Mouse (Mus musculus) midbrain, embryonic 15.5 days (tissue): ENCODE measurements around the gene Capza2. TPM values are rescaled to one million over a fixed set of nuclear protein-coding genes. Genes with fewer than 3 reads are reported as not detected.

ENCODE experiments used
- ATAC-seq: fragments of 200-750 bp; cut with Nextera tagmentation; replicated peaks from 2 replicates; pipeline ENCODE4 v1.8.0; 2017; ENCODE audit warnings: moderate TSS enrichment
- H3K27ac ChIP-seq: fragments of 300-500 bp; sonication (generic); 2 replicates; pipeline ENCODE4 v1.5.1; 2015; ENCODE audit warnings: mild to moderate bottlenecking, inconsistent platforms
- H3K27me3 ChIP-seq: fragments of 300-500 bp; sonication (generic); replicated peaks from 2 replicates; pipeline ENCODE4 v1.6.1; 2015; ENCODE audit warnings: inconsistent platforms
- H3K36me3 ChIP-seq: fragments of 300-500 bp; sonication (generic); replicated peaks from 2 replicates; pipeline ENCODE4 v1.6.1; 2015; ENCODE audit warnings: inconsistent platforms
- H3K4me1 ChIP-seq: fragments of 300-500 bp; sonication (generic); 2 replicates; pipeline ENCODE4 v1.6.1; 2015; ENCODE audit warnings: inconsistent platforms
- H3K4me2 ChIP-seq: fragments of 300-500 bp; sonication (generic); 2 replicates; pipeline ENCODE4 v1.6.1; 2015; ENCODE audit warnings: inconsistent platforms, mild to moderate bottlenecking, moderate library complexity
- H3K4me3 ChIP-seq: fragments of 300-500 bp; sonication (generic); 2 replicates; pipeline ENCODE4 v1.5.1; 2015; ENCODE audit warnings: mild to moderate bottlenecking, inconsistent platforms
- H3K9ac ChIP-seq: fragments of 300-500 bp; sonication (generic); 2 replicates; pipeline ENCODE4 v1.6.1; 2015; ENCODE audit warnings: mild to moderate bottlenecking, inconsistent platforms
- H3K9me3 ChIP-seq: fragments of 300-500 bp; sonication (generic); 2 replicates; pipeline ENCODE4 v1.6.1; 2016; ENCODE audit warnings: inconsistent platforms
- WGBS: fragments of 180-500 bp; shearing (Covaris S2); methylation state at CpG from one replicate; pipeline ENCODE4 v1.1.7; 2015; ENCODE audit warnings: mixed read lengths; 5-methylcytosine and 5-hydroxymethylcytosine counted together
- polyA plus RNA-seq: library from polyadenylated mRNA; unstranded; fragments of >200 nt; fragmentation: Nextera tagmentation; extraction: Ambion mirVana; gene quantifications from 2 replicates; pipeline ENCODE4 v1.2.1, GENCODE M21; 2015

The Capza2 gene
- polyA plus RNA-seq, 1 experiment from 2014 or later: 224 TPM

DNA sequence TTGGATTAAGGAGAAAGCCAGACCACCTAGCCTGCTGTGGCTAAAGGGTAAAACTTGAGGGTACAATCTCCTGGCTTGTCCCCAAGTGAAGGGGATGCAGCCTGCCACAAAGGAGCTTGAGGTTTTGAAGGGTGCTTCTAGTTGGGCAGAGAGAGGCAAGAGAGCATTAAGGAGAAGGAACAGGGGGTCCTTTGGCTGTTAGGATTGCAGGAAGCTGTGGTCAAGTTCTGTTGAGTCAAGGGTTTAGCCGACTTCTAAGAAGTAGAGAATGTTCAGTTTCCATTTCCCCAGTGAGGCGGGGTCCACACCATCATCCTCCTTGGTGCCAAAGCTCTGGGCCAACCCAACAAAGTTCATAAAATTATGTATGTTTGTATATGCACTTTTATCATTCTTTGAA lies 19.0 kb downstream of the Capza2 start:
- H3K4me3 ChIP-seq: no peak overlapping the region
- 92% methylated on average over 2 of the region's 2 CpGs for WGBS
- no peak for ATAC-seq

DNA sequence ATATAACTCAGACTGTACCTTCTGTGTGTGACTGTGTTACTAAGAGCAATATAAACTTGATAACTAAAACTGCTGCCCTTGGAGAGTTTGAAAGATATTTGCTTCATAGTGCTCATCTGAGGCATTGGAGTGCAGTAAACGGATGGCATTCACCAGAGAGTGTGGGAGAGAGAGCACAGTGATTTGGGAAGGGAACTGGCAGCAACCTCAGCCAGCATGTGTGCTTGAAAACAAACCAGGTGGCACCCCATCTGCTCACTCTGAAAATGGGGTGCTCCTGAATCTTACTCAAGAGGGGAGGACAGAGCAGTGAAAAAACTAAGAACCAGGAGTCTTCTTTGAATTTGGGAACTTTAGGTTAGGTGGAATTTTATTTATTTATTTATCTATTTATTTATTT lies 21.3 kb downstream of the Capza2 start:
- no peak for ATAC-seq
- no peak overlapping the region for H3K4me3 ChIP-seq
- H3K27ac ChIP-seq: no peak overlapping the region
- H3K9me3 ChIP-seq: no peaks in the 10 kb centered on the region
- H3K9ac ChIP-seq: no peak overlapping the region
- no peaks in the 10 kb centered on the region for H3K4me1 ChIP-seq
- H3K4me2 ChIP-seq: no peak overlapping the region
- peaks cover 5% of the 10 kb centered on the region; the same call in 1 of the 2 replicates for H3K36me3 ChIP-seq
- WGBS: 81% methylated on average over 1 of the region's 1 CpGs
- no peaks in the 10 kb centered on the region for H3K27me3 ChIP-seq

More for the DNA sequence above, 19.0 kb downstream of the Capza2 start:
- no peak overlapping the region for H3K9ac ChIP-seq
- H3K27ac ChIP-seq: no peak overlapping the region
- H3K4me2 ChIP-seq: no peak overlapping the region
- H3K27me3 ChIP-seq: no peaks in the 10 kb centered on the region
- no peaks in the 10 kb centered on the region for H3K4me1 ChIP-seq
- peaks cover 8% of the 10 kb centered on the region; the same call in 1 of the 2 replicates for H3K36me3 ChIP-seq
- H3K9me3 ChIP-seq: no peaks in the 10 kb centered on the region

DNA sequence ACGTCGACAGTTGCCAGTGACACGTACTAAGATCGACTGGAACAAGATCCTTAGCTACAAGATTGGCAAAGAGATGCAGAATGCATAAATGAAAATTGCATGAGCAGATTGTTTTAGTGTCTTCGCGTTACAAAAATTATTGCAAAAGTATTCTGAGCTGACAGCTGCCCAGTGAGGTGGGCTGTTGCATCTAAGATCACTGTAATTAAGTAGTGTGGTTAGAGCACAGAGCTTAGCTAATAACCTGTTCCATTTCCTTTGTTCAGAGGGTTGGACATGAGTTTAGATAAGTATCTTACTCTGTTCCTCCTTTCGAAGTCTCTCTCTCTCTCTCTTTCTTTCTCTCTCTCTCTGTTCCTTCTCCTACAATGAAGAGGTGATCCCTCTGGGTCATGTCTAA lies 29.3 kb downstream of the Capza2 start:
- Histone ChIP-seq H3K27me3 (no peaks in the 10 kb centered on the region), H3K4me1 (no peaks in the 10 kb centered on the region), H3K9me3 (no peaks in the 10 kb centered on the region), H3K4me3 (no peak overlapping the region), H3K36me3 (peaks cover 20% of the 10 kb centered on the region), H3K9ac (no peak overlapping the region), H3K4me2 (no peak overlapping the region), H3K27ac (no peak overlapping the region)
- 95% methylated on average over 7 of the region's 7 CpGs for WGBS
- no peak for ATAC-seq

DNA sequence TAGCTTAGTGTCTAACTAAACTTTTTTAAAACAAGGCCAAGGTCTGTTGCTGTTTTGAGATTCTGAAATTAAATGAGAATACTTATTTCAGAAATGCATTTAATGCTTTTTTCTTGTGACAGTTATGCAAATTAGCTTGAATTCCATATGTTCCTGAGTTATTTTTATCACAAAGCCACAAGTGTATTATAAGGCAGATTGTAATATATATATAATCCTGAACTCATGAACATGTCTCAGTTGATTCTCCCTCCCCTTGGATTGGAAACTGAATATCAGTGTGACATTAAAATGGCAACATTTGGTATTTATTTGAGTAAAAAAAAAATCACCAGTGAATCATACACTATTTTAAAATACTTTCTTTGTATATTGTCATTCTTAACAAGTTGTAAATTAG lies 30.0 kb downstream of the Capza2 start:
- Histone ChIP-seq H3K4me3 (no peak overlapping the region), H3K4me2 (no peak overlapping the region), H3K4me1 (no peaks in the 10 kb centered on the region), H3K27ac (no peak overlapping the region), H3K9ac (no peak overlapping the region), H3K9me3 (no peaks in the 10 kb centered on the region), H3K27me3 (no peaks in the 10 kb centered on the region), H3K36me3 (peaks cover 20% of the 10 kb centered on the region)
- no peak for ATAC-seq

DNA sequence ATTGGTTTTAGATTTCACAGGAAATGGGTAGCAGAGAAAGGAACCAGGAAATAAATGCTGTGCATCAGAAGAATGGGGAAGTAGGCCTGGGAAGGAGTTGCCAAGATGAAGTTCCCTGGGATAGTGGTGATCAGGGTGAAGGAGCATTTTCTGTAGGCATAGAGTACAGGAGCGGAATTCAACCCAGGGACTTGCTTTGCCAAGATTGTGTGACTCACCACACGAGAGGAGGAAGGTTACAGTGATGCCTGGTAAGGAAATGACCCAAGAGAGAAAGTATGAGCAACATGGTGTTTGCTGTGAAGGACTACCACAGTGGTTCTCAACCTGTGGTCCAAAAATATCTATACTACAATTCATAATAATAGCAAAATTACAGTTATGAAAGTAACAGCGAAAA lies 31.8 kb downstream of the Capza2 start:
- Histone ChIP-seq H3K4me2 (no peak overlapping the region), H3K27ac (no peak overlapping the region), H3K36me3 (peaks cover 13% of the 10 kb centered on the region), H3K9ac (no peak overlapping the region), H3K4me3 (no peak overlapping the region), H3K4me1 (no peaks in the 10 kb centered on the region), H3K9me3 (no peaks in the 10 kb centered on the region), H3K27me3 (no peaks in the 10 kb centered on the region)
- whole genome bisulfite sequencing: 94% methylated on average over 3 of the region's 3 CpGs
- ATAC-seq: no peak

DNA sequence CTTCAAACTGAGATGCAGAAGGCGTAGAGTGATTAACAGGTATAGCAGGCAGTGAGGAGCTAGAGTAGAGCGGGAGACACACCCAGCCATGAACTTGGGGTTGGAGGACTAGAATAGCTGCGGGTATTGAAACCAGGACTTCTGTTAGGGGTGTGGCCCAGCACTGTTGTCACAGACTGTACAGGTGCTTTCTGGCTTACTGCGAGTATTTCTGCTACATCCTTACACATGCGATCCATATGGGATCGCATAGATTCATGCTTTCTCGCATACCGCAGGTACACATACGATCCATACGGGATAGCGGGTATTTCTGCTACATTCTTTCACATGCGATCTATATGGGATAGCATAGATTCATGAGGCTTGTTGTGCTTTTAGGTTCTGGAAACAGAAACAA lies 32.3 kb downstream of the Capza2 start:
- Histone ChIP-seq H3K36me3 (peaks cover 8% of the 10 kb centered on the region), H3K27ac (no peak overlapping the region), H3K4me1 (no peaks in the 10 kb centered on the region), H3K9ac (no peak overlapping the region), H3K4me3 (no peak overlapping the region), H3K27me3 (no peaks in the 10 kb centered on the region), H3K9me3 (no peaks in the 10 kb centered on the region), H3K4me2 (no peak overlapping the region)
- 0 out of 2 replicates have a peak, but pooled peaks have one; percentile 39 for ATAC-seq
- 98% methylated on average over 12 of the region's 12 CpGs for WGBS

DNA sequence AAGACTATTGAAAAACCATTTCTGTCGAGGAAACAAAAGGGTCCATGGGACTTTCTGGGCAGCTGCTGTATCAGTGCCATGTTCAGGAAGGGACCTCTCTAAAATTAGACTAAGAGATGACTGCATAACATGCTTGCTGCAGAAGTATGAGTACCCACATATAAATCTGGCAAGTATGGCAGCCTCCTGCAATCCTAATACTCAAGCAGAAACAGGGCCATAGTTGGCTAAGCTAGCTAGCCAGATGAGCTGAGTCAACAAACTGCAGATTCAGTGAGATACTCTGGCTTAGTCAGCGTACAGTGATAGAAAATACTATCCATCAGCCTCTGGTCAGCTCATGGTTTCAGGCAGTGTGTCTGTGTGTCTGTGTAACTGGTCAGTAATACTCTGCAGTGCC lies 33.8 kb downstream of the Capza2 start:
- Histone ChIP-seq H3K36me3 (peaks cover 3% of the 10 kb centered on the region; the same call in 1 of the 2 replicates), H3K9me3 (no peaks in the 10 kb centered on the region), H3K4me2 (no peak overlapping the region), H3K27me3 (no peaks in the 10 kb centered on the region), H3K27ac (no peak overlapping the region), H3K9ac (no peak overlapping the region), H3K4me1 (no peaks in the 10 kb centered on the region), H3K4me3 (no peak overlapping the region)
- no peak for ATAC-seq
- WGBS: 74% methylated on average over 2 of the region's 2 CpGs

DNA sequence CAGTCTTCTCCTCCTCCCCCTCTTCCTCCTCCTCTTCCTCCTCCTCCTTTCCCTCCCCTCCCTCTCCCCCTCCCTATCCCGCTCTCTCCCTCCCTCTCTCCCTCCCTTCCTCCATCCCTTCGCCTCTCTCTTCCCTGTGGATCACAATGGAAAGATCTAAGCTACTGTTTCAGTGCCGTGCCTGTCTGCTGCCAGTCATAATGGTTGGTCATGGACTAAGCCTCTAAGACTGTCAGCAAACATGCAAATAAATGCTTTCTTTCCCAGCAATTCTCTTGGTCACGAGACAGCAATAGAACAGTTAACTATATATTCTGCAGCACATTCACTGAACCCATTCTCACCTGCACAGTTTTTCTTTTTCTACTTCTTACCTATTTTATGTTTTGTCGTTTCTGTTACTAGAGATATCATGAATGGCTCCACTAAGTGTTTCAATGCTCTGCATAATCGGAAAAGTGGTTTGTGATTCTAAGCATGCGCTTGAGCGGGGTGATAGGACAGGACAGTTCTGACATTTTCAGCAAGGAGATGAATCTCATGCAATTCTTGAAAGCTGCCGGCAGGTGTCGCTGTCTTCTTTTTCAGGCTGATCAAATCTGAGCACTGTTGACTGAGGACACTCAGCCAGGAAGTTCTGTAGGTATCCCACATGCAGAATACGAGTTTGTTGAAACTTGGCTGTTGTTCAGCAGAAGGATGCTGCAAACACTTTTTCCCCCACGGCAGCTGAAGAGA lies 39.2 kb downstream of the Capza2 start:
- Histone ChIP-seq H3K4me3 (no peak overlapping the region), H3K27ac (no peak overlapping the region), H3K36me3 (no peaks in the 10 kb centered on the region), H3K4me2 (peak overlapping the region; percentile 20; the same call in 1 of the 2 replicates), H3K9me3 (no peaks in the 10 kb centered on the region), H3K9ac (no peak overlapping the region), H3K27me3 (no peaks in the 10 kb centered on the region), H3K4me1 (no peaks in the 10 kb centered on the region)
- 23% methylated on average over 12 of the region's 12 CpGs for WGBS
- peak; percentile 75 for ATAC-seq

DNA sequence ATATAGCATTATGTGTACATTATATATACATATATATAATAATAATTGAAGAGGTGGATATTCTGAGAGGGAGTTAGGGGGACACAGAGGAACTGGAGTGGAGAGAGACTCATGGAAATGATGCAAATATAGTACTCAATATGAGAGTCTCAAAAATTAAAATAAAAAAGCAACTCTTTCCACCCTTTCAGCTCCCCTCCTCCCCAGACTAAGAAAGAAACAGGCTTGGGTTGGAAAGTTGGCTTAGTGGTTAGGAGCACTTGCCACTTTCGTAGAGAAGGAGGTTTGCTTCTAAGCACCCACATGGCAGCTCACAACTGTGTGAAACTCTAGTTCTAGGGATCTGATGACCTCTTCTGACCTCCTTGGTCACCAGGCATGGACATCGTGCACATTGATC lies 41.0 kb downstream of the Capza2 start:
- Histone ChIP-seq H3K4me2 (no peak overlapping the region), H3K27ac (no peak overlapping the region), H3K4me1 (no peaks in the 10 kb centered on the region), H3K9ac (no peak overlapping the region), H3K9me3 (no peaks in the 10 kb centered on the region), H3K4me3 (no peak overlapping the region), H3K27me3 (no peaks in the 10 kb centered on the region), H3K36me3 (no peaks in the 10 kb centered on the region)
- no peak for ATAC-seq
- WGBS: 93% methylated on average over 2 of the region's 2 CpGs

DNA sequence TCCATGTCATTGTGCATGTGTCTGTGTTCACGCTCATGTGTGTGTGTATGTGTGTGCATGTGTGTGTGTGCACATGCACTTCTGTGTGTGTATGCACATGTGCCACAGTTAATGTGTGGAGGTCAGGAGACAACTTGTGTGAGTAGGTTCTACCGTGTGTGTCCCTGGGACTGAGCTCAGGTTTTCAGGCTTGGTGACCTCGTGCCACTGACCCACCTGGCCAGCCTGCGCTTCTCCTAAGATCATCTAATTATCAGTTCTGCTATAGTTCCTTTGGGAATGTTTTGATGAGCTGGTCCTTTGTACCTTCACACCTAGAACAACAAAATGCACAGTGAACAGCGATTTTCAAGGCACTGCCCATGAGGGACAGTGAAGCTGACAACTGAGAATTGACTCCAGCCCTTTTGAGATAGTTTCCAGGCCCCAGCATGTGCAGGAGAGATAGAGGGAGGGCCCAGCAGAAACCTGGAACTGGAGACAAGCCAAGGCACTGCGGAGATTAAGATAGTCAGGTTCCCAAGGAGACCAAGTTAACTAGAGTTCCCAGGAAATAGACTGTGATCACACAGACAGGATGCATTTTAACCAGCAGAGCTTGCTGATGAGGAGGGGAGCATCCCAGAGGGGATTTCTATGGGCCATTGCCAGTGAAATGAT lies 44.4 kb downstream of the Capza2 start:
- Histone ChIP-seq H3K4me3 (no peak overlapping the region), H3K4me2 (no peak overlapping the region), H3K27me3 (no peaks in the 10 kb centered on the region), H3K36me3 (no peaks in the 10 kb centered on the region), H3K9ac (no peak overlapping the region), H3K9me3 (no peaks in the 10 kb centered on the region), H3K27ac (no peak overlapping the region), H3K4me1 (no peaks in the 10 kb centered on the region)
- no peak for ATAC-seq
- 87% methylated on average over 6 of the region's 6 CpGs for WGBS

DNA sequence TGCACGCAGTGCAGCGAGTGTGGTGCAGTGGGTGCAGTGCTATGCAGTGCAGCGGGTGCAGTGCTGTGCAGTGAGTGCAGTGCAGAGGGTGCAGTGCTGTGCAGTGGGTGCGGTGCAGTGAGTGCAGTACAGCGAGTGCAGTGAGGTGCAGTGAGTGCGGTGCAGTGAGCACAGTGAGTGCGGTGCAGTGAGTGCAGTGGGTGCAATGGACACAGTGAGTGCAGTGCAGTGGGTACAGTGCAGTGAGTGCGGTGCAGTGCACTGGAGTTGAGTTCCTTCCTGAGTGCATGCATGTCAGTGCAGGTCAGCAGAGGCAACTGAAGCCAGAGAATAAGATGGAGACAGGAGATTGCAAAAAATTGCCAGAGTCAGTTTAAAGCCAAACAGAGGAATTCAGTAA lies 45.8 kb downstream of the Capza2 start:
- no peak for ATAC-seq
- Histone ChIP-seq H3K9ac (no peak overlapping the region), H3K4me3 (no peak overlapping the region), H3K27me3 (no peaks in the 10 kb centered on the region), H3K4me1 (no peaks in the 10 kb centered on the region), H3K27ac (no peak overlapping the region), H3K36me3 (no peaks in the 10 kb centered on the region), H3K9me3 (no peaks in the 10 kb centered on the region), H3K4me2 (no peak overlapping the region)
- 97% methylated on average over 8 of the region's 8 CpGs for WGBS

DNA sequence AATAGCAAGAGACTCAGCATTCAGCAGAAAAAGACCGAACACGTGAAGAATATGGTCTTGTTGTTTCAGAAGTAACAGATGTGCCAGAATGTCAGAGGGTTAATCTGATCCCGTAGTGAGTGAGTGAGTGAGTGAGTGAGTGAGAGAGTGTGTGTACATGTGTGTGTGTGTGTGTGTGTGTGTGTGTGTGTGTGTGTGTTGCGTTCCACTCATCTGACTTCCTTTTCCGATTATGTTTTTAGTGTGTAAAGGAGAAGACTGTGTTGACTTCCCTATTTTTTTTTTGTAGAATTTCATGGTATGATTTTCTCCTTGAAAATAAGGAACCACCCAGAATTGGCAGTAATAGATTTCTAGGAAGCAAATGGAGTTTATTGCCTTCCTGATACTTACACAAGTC lies 52.6 kb downstream of the Capza2 start:
- WGBS: 86% methylated on average over 5 of the region's 5 CpGs
- no peak overlapping the region for H3K27ac ChIP-seq
- H3K36me3 ChIP-seq: no peaks in the 10 kb centered on the region
- no peak overlapping the region for H3K9ac ChIP-seq
- no peak for ATAC-seq
- peaks cover 3% of the 10 kb centered on the region; the same call in 1 of the 2 replicates for H3K4me1 ChIP-seq
- no peaks in the 10 kb centered on the region for H3K9me3 ChIP-seq
- no peaks in the 10 kb centered on the region for H3K27me3 ChIP-seq
- H3K4me2 ChIP-seq: no peak overlapping the region
- H3K4me3 ChIP-seq: no peak overlapping the region

DNA sequence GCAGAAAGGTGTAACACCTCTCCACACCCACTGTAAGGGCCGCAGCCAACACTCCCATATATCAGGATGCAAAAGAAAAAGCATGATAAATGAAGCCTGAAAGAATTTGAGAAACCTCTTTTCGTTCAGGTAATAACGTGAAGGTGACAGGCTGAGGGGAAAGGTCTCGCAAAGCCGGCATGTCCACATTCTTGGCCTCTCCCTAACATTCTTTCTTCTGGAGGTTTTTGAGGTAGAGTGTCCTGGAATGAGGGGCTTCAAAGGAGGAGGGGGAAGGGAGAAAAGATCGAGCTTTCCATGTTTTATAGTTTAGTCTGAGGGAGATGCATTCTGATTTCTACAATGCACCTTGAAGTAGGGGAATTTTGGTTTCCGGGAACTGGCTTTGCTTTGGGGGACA lies 56.6 kb downstream of the Capza2 start, which contains the start of gene St7:
TSS of gene St7 (plus strand) at position 287 of the 400 bp plus-strand sequence.
- 87% methylated on average over 7 of the region's 7 CpGs for WGBS
- H3K4me2 ChIP-seq: peak within 1 kb of the TSS; percentile 93
- peak within 1 kb of the TSS; percentile 63 for H3K9ac ChIP-seq
- no peaks in the 10 kb centered on the region for H3K36me3 ChIP-seq
- ATAC-seq: no peak
- H3K27me3 ChIP-seq: no peaks in the 10 kb centered on the region
- H3K4me1 ChIP-seq: peaks cover 4% of the 10 kb centered on the region; the same call in 1 of the 2 replicates
- peak within 1 kb of the TSS; percentile 69; the same call in 1 of the 2 replicates for H3K27ac ChIP-seq
- H3K9me3 ChIP-seq: no peaks in the 10 kb centered on the region
- peak within 1 kb of the TSS; percentile 77 for H3K4me3 ChIP-seq
